Mouse (Mus musculus): ENCODE measurements around the gene B3gnt3.
A peak's percentile ranks its signal among the peaks of the same experiment; 100 is the strongest.
"Not testable (repeated sequence)": the region's sequence is repeated elsewhere in the genome, so short reads cannot be mapped to it uniquely, and the experiment has no call there.

B3gnt3 gene

DNA sequence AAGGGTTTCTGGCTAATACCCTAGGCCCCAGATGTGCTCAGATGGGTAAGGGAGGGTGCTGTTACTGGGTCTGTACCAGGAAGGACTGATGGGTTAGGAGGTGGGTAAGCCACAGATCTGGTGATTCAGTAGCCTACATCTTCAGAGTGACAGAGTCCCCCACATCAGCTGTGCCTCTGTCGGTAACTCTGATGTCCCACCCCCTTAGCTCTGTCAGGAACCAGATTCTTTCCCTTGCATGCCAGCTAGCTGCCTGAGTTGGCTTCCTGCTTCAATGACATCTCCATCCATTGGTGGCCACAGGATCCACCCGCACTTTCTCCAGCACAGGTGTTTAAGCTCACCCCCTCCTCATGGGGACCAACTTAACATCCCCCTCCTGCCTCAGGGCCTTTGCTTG is 10.0 kb upstream of the B3gnt3 start:
- no peak for DNase-seq (ENCODE audit: low spot score)

DNA sequence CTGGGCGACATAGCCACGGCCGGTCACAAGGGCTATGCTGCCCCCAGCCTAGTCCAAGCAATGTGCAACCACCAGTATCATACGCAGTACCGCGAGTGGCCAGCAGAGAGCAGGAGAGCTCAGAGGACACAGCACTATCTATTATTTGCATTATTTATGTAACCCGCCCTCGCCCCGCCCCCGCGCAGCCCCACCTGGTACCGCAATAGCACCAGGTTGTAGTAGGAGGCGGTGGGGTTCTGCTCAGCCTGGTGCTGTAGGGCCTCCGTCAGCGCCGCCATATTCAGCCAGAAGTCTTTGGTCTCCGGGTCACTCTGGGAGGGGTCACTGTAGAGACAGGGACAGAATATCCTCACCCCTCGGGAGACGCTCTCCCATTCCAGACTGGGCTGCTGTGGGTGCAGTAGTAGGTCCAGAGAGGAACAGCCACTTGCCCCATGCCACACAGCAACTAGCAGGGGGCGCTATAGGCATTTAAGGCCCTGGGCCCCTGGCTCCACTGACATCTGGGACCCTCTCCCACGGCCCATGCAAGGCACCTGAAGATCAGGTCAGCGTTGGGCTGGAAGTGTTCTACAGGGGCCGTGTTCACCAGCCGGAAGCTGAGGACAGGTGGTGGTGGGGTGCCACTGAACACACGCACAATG is 8.3 kb upstream of the B3gnt3 start:
- DNase-seq (ENCODE audit: low spot score) = peak; percentile 82

DNA sequence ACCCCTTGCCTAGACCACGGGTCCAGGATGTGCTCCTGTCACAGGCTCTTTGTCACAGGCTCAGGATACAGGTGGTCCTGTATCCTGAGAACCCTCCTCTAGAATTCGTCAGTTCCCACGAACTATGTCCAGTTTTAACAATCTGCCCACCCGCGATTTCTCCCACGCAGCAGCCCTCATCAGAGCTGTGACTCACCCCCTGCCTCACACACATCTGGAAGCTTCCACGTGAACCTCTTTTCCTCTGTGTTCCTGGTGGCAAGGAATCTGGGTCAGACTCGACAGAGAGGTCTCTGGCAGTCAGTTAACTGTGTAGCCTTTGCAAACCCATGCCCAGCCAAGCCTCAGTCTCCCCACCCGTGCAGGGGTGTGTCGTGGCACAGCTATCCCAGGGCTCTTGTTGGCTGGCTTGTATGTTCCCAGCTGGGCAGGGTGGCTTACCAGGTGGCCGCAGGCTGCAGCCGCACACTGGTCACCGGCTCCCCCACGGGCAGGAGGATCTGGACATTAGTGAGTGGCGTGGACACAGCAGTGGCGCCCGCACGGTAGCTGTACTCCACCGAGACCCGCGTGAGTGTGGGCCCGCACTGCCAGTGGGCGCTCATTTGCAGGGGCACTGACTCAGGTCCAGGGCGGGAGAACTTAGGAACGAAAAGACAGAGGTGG is 7.7 kb upstream of the B3gnt3 start:
- DNase-seq (ENCODE audit: low spot score) = no peak

DNA sequence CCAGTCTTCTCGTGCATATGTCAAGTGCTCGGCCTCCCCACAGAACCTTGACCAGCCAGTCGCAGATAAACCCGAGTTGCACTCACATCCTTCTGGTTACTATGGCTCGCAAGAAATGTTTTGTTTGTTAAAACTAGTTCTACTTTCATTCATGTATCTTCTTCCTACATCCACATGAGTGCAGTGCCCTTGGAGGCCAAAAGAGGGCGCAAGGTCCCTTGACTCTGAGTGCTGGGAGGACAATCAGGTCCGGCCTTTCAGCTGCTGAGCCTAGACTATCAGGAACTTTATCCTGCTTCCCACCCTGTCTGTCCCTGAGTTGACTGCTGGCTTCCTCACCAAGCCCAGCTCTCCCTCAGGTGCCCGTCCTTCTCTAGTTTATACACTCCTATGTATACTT is 6.3 kb upstream of the B3gnt3 start:
- DNase-seq (ENCODE audit: low spot score) = peak; percentile 45

DNA sequence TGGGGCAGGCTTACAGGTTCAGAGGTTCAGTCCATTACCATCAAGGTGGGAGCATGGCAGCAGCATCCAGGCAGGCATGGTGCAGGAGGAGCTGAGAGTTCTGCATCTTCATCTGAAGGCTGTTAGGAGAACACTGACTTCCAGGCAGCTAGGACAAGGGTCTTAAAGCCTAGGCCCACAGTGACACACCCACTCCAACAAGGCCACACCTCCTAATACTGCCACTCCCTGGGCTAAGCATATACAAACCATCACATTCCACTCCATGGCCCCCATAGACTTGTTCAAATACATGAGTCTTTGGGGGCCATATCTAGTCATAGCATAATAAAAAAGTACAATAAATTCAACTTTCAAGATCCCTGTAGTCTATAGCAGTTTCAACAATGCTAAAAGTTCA is 1.8 kb upstream of the B3gnt3 start:
- not testable (repeated sequence) for DNase-seq (ENCODE audit: low spot score)

DNA sequence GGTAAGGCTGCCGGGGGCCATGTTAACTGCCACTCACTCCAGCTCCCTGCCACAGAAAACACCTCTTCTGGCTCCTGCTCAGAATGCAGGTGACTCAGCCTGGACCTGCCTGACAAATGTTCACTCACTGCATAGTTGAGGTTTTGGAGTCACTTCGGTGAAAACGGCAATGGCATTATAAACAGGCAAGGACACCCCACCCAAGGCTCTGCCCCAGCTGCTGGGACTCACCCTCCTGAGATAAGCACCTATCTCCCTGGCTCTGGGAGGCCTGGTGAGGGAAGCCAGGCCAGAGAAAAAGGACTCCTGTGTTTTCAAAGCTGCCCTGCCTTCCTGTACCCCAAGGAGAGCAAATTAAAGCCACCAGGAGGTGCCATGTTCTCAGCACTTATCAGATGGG is 1.3 kb upstream of the B3gnt3 start:
- DNase-seq (ENCODE audit: low spot score) = no peak

DNA sequence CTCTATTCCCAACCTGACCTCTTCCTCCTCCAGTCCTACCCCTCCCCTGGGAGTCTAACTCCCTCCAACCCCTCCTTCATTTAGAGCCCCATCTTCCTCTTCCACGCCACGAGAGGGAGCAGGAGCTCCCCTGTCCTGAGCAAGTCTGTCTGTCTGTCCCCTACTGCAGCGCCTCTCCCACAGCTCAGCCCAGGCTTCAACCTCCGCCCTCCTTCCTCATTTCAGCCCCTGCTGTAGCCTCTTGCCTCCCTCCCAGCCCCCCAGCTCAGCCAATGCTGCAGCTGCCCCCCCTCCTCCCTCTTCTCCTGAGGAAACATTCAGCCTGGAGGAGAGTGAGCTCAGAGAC is 471 bp upstream of the B3gnt3 start:
- no peak for DNase-seq (ENCODE audit: low spot score)

DNA sequence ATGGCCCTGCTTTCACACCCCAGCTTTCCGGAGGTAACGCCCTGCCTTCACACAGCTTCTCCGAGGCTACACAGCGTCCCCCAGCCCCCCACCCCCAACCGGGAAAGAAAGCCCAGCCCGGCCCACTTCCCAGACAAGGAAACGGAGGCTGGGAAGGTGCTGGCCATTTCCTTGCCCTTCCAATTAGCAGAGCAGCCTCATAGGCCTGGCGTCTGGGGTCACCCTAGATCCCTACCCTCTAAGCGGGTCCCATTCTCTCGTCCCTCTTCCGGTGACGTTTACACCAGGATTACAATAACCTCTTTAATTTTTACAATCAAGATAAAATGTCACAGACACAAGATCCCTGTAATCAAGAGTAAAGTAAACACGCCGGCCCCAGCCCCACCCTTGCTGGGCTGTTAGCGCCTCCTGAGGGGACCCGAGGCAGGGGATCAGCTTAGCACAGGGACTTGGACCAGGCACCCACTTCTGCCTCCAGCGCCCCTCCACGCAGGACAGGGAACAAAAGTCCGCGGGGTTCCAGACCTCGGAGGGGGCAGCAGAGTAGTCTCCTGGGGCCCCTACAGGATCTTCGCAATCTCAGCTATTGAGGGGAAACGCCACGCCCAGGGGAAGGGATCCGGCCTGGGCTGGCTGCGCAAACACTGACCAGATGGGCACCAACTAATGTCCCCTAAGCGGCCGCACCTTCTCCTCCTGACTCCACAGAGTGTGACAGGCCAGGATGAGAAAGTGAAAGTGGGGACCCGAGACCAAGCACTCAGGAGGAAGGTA is 908 bp downstream of the B3gnt3 start:
- DNase-seq (ENCODE audit: low spot score) = peak; percentile 45

DNA sequence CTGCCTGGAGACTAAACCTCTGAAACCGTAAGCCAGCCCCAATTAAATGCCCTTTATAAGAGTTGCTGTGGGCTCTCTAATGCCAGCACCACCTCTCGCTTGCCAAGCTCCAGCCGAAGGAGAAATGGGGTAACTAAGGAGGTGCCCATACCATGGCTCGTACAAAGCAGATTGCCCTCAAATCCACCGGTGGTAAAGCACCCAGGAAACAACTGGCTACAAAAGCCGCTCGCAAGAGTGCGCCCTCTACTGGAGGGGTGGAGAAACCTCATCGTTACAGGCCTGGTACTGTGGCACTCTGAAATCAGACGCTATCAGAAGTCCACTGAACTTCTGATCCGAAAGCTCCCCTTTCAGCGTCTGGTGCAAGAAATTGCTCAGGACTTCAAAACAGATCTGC is 6.1 kb downstream of the B3gnt3 start:
- DNase-seq (ENCODE audit: low spot score) = not testable (repeated sequence)

DNA sequence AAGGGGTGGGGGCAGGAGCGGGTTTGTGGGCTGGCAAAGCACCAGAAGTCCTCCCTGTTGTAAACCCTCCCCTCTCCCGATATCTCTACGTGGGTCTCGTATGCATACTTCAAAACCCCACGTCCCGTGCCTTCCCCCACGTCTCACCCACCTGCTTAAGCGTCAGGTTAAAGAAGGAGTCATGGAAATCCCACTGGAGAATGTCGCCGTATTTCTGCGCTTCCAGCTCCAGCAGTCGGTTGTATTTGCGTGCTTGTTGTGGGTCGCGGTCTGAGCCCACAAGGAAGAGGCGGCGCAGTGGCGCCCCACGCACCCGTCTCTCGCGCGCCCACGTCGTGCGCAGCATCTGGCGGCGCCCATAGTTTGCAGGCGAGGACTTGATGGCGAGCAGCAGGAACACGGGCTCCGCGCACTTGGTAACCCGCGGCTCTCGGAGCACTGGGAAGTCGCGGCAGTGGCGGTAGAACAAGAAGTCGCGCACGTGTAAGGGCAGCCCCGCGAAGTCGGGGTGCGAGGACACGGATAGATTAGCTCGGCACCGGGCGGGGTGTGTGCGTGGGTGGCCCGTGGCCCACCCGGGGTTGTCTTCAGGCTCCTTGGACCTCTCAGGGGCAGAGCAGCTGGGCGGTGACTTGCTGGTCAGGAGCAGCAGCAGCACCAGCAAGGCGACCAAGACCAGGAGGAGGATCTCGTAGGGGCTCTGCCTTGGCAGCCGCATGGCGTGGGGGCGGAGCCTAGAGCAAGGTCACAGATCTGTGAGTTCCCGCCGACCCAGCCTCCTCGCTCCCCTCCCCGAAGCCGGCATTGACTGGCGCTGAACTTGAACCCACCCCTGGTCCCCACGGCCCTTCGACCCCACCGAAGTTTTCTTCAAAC is 8.2 kb downstream of the B3gnt3 start:
- no peak for DNase-seq (ENCODE audit: low spot score)

DNA sequence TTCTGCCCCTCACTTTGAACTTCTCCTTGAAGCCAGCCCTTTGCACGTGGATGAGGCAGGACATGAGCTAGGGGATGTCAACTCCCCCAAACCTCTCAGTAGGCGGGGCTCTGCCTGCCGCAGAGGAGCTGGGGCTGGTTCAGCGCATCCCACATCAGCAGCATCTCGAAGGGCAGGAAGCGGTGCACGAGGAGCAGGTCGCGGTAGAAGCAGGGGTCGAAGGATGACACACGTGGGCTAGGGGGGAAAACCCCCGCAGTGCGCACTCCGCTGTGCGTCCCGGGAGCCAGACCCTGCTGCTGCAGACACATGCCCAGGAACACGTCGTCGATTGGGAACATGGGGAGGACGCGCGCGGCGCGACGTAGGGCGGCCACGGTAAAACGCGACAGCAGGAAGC is 9.1 kb downstream of the B3gnt3 start:
- no peak for DNase-seq (ENCODE audit: low spot score)

DNA sequence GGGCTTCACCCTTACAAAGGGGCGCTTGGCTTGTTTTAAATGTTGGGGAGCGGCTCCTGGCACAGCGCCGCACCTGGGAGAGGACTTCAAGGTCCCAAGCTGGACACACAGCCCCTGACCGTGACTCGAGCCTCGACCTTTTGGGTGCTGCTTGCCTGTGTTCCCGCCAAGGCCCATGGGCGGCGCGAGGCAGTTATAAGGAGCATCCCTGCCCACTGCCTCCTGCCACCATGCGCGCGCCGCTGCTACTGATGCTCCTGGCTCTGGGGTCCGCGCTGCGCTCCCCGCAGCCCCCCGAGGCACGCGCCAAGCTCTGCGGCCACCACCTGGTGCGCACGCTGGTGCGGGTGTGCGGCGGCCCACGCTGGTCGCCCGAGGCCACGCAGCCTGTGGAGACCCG is 12.6 kb downstream of the B3gnt3 start, which contains the start of gene Insl3:
Insl3 (plus strand) TSS at position 187 of the 400 bp plus-strand sequence.
- DNase-seq (ENCODE audit: low spot score) = no peak

DNA sequence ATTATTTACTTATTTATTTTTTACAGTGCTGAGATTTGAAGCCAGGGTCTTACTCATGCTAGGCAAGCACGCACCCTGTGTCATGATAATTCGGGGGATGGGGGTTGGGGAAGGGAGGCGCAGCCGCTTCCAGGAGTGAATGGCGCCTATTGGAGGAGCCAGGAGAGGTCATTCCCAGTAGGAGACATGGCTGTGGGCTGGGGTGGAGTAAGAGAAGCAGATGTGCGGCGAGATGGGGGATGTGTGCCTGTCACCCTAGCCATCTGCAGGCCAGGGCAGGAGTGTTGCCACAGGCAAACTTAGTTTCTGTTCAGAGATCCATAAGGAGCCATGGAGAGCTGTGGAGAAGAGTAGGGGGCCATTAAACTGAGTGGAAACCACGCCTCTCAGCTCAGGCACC is 14.0 kb downstream of the B3gnt3 start:
- no peak for DNase-seq (ENCODE audit: low spot score)

DNA sequence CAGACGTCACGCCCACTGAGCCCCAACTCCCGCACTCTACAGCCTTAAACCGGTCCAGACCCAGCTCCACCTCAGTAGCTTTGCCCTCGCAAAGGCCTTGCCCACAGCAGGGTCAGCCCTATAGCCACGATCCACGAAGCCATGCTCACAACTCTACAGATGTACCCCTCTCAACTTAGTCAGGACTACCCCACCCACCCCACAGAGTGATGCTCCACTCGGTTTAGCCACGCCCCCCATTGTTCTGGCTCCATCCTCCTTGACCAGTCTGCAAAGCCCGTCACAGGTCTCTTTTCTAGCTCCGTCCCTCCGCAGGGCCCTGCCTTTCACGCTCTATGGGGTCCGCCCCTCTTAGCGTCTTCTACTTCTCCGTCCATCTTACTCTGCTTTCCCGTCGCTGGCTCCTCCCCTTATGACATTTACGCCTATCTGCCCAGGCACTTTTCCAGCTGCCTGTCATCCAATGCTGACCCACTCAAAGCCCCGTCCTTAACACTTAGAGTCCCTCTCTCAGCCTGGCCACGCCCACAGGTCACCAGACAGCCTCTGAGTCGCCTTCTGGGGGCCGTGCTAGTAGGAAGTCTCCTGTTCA is 15.3 kb downstream of the B3gnt3 start:
- no peak for DNase-seq (ENCODE audit: low spot score)

DNA sequence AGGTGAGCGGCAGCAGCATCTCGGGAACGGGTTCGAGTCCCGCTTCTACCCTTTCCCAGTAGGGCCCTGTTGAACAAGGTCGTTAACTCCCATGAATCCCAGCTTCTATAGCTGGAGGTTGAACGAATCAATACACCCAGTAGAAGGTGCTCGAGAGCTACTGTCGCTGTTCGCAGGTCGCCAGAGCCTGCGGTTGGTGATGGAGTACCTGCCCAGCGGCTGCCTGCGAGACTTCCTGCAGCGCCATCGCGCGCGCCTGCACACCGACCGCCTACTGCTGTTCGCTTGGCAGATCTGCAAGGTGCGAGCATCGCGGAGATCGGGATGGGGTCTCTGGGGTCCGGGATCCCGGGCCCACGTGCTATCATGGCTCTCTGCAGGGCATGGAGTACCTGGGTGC is 16.0 kb downstream of the B3gnt3 start:
- no peak for DNase-seq (ENCODE audit: low spot score)

DNA sequence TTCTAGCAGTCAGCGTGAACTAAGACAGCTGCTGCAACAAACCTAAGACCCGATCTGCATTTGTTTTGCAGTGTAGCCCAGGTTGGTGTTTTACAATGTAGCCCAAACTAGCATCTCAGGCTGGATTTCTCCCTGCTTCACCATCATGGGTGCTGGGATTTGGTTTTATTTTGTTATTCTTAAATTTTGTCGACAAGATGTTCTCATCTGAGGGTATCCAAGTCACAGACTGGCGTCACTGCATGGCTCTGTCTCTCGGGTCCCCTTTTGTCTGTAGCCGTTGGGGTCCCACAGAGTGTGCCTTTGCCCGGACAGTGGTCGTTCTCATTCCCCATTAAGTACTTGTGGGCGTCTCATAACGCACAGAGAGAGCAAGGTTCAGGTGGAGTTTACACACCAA is 16.9 kb downstream of the B3gnt3 start:
- no peak for DNase-seq (ENCODE audit: low spot score)

DNA sequence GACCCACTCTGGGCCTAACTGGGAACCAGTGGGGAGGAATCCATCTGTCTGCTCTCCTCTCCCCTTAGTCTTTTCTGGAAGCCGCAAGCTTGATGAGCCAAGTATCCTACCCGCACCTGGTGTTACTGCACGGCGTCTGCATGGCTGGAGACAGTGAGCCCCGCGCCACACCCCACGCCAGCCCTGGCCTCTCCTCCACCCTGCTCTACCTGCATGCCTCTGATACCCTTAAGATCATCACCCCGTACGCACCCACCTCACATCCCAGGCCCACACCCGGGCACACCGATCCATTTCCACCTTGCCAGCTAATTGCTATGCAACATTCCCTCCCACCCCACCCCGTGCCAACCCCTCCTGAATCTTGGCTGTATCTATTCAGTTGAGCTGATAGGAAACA is 18.8 kb downstream of the B3gnt3 start:
- no peak for DNase-seq (ENCODE audit: low spot score)

DNA sequence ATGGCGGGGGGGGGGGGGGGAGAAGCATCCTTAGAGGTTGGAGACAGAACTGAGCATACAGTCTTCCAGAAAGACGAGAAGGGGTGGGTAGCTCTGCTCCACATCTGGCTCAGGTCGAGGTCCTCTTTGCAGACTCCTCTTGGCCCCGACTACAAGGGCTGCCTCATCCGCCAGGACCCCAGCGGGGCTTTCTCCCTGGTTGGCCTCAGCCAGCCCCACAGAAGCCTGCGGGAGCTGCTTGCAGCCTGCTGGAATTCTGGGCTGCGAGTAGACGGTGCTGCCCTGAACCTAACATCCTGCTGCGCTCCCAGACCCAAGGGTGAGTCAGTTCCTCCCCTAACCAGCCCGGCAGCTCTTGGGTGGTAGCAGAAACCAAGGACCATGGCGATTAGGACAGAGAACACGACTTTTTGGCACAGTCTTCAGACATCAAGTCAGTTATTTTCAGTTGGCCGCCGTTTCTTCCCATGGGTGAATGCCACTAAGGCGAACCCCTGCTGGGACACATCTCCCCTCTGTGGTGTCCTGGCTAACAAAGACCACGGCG is 20.1 kb downstream of the B3gnt3 start:
- no peak for DNase-seq (ENCODE audit: low spot score)

DNA sequence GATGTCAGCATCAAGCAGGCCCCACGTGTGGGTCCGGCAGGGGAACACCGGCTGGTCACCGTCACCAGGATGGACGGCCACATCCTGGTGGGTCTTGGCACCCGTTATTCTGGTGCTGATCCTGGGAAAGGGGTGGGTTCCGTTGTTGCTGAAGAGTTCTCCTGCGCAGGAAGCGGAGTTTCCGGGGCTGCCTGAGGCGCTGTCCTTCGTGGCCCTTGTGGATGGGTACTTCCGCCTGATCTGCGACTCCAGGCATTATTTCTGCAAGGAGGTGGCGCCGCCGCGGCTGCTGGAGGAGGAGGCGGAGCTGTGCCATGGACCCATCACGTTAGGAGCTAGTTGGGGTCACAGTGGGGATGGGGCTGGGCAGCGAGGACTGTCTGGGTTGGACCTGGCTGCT is 21.1 kb downstream of the B3gnt3 start:
- DNase-seq (ENCODE audit: low spot score) = no peak

DNA sequence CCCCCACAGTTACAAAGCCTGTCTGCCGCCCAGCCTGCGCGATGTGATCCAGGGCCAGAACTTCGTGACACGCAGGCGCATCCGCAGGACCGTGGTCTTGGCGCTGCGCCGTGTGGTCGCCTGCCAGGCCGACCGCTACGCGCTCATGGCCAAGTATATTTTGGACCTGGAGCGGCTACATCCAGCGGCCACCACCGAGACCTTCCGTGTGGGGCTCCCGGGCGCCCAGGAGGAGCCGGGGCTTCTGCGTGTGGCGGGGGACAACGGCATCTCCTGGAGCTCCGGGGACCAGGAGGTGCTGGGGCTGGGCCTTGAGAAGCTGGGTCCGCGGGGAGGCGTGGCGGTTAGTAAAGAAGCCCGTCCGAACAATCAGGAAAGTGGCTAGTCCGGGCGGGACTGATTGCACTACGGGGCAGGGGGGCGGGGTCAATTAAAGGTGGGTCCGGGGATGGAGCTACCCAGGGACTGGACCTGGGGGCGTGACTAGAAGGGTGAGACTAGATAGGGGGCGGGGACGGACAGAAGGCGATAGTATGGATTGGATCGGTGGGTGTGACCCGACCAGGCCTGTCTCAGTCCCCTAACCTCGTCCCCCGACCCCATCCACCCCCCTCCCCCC is 21.9 kb downstream of the B3gnt3 start:
- DNase-seq (ENCODE audit: low spot score) = no peak

DNA sequence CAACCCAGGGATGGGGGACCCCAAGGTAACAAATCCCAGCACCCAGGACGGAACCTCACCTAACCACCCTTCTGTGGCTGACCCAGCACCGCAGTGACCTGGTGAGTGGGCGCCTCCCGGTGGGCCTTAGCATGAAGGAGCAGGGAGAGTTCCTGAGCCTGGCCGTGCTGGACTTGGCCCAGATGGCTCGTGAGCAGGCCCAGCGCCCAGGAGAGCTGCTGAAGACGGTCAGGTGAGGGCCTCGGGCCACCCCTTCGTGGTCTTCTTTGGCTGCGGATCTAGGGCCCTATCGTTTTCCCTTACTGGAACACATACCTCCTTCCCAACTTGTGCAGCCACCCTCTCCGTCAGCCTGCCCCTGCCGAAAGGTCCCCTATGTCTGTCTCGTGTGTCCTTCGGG is 22.5 kb downstream of the B3gnt3 start:
- DNase-seq (ENCODE audit: low spot score) = no peak
